23 mouse cellular contexts compared by ENCODE assay signal in the genomic region with DNA sequence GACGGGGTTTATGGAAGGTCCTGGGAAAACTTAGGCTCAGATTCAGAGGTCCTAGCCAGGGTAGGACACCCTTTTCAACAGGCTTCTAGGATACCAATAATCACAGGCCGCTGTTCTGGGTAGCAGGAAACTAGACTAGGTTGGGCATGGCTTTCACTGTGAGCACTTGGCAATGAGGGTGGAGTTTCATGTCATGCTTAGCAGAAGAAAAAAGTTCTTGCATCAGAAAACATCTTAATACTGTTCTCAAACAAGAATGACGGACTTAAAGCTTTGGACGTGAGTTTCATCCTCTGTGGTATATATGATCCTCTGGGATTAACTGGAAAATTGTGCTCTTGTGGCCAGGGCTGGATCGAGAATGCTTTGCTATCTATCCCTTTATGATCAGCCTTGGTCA. TPM values are rescaled to one million over a fixed set of nuclear protein-coding genes. Genes with fewer than 3 reads are reported as not detected.
DNase-seq lines count a peak whose midpoint lies in the region; ATAC-seq and TF ChIP-seq lines count a peak whose summit lies in the region.
"Had no signal": no experiment of that assay in that cellular context is flagged by ENCODE, and none has a peak within 500 bp of the region (broad histone marks: within the 10 kb centered on the region; RNA-seq: fewer than 3 reads in every experiment).

No protein-coding gene starts in this region.

- ATAC-seq in megakaryocyte, adult 5-6 weeks (ENCODE audit: poor library complexity, severe bottlenecking) = 0 out of 2 replicates have a peak, but pooled peaks have one; percentile 23
- ATAC-seq: forebrain, embryonic 13.5 days; hindbrain, embryonic 16.5 days; midbrain, embryonic 16.5 days had no signal

- intact Hi-C loops in gastrocnemius, adult 2 months (cut with DNase I) = no loop called here
- intact Hi-C loops in gastrocnemius, postnatal 14 days (cut with DNase I; ENCODE audit: low total_unique reads) = no loop called here

- H3K4me1 ChIP-seq in spleen, adult 2 months (ENCODE audit: control insufficient read depth, insufficient read depth, insufficient read length) = peaks cover 19% of the 10 kb centered on the region; the same call in 1 of the 2 replicates
- H3K4me1 ChIP-seq: forebrain, embryonic 13.5 days; hindbrain, embryonic 10.5 days; midbrain, embryonic 10.5 days had no signal

- no peak overlapping the region for H3K4me3 ChIP-seq in gastrocnemius, adult 2 months
- peak overlapping the region; percentile 38; the same call in 1 of the 2 replicates for H3K4me3 ChIP-seq in spleen, adult 2 months (ENCODE audit: extremely low read depth, insufficient read depth, insufficient read length)
- H3K4me3 ChIP-seq: forebrain, embryonic 13.5 days; hindbrain, embryonic 10.5 days; midbrain, embryonic 10.5 days; myocyte; neural tube, embryonic 13.5 days had no signal

- peak; percentile 30 for TF ChIP-seq POLR2A in spleen, adult 2 months (IDR thresholded peaks at IDR 0.05; ENCODE audit: low read depth, low read length)

- 39% methylated on average over 5 of the region's 5 CpGs for WGBS in spleen, adult 2 months

- peak overlapping the region; percentile 64; the same call in 1 of the 2 replicates for H3K27ac ChIP-seq in gastrocnemius, adult 2 months
- H3K27ac ChIP-seq in spleen, adult 2 months (ENCODE audit: insufficient read depth, low read length) = peak overlapping the region; percentile 96
- H3K27ac ChIP-seq: forebrain, embryonic 13.5 days; hindbrain, embryonic 10.5 days; kidney, postnatal 0 days; midbrain, embryonic 10.5 days; neural tube, embryonic 13.5 days had no signal

- H3K27me3 ChIP-seq in spleen, adult 2 months (ENCODE audit: control insufficient read depth, insufficient read depth, low read length) = no peaks in the 10 kb centered on the region
- H3K27me3 ChIP-seq: forebrain, embryonic 13.5 days; neural tube, embryonic 13.5 days had no signal

- DNase-seq in gastrocnemius, adult 2 months = no peak
- no peak for DNase-seq in gastrocnemius, postnatal 14 days
- peak in 1 of 2 experiments; percentile 57 for DNase-seq in spleen, adult 2 months (ENCODE audit: low read depth in 1 of 2, low spot score in 2 of 2)
- DNase-seq in spleen, adult 12 weeks (ENCODE audit: low spot score) = no peak
- DNase-seq in frontal cortex, postnatal 10 days (ENCODE audit: low spot score in 2 of 2) = no peak
- DNase-seq in cerebellum, adult 9-10 months = no peak
- no peak for DNase-seq in Muller cell, postnatal 12 days (ENCODE audit: inconsistent ontology term)
- DNase-seq: adrenal gland, adult 8-10 months; cerebellum, adult 2 months; cerebellum, postnatal 36 days; heart, postnatal 10 days; kidney, adult 2 months; lung, embryonic 14.5 days; thymus, postnatal 14 days had no signal

- no peak for TF ChIP-seq CTCF in gastrocnemius, adult 2 months (IDR thresholded peaks at IDR 0.05)
- no peak for TF ChIP-seq CTCF in spleen, adult 2 months (IDR thresholded peaks at IDR 0.05; ENCODE audit: extremely low read depth, insufficient read depth, insufficient read length, insufficient replicate concordance)

- peaks cover 13% of the 10 kb centered on the region for H3K36me3 ChIP-seq in spleen, adult 2 months (ENCODE audit: control insufficient read depth, insufficient read depth, low read length)

RNA-seq across cellular contexts. Expression of a gene that starts 7.8 kb away (rescaled TPM):
- total RNA-seq in gastrocnemius, adult 2 months (2021) = 10 to 100 TPM; 48.9 to 54.8 TPM
- total RNA-seq in gastrocnemius, postnatal 14 days (2021) = 10 to 100 TPM; 44.7 to 46.9 TPM
- 3.3 and 3.4 TPM in 2 replicates for polyA plus RNA-seq in spleen, adult 2 months (2012; rRNA removed)
- 122 and 151 TPM in 2 replicates for total RNA-seq in megakaryocyte, adult 5-6 weeks (2015)
- 75.9 and 80.9 TPM in 2 replicates for total RNA-seq in megakaryocyte, adult 5-6 weeks (2017)

RNA-seq across cellular contexts. Expression of a gene that starts 7.9 kb away (rescaled TPM):
- 1 to 10 TPM; 6.4 to 8.0 TPM for total RNA-seq in gastrocnemius, adult 2 months (2021)
- total RNA-seq in gastrocnemius, postnatal 14 days (2021) = 10 to 100 TPM; 10.2 to 13.2 TPM
- polyA plus RNA-seq in spleen, adult 2 months (2012; rRNA removed) = 57.9 and 90.7 TPM in 2 replicates
- total RNA-seq in megakaryocyte, adult 5-6 weeks (2015) = 189 and 218 TPM in 2 replicates
- 208 and 222 TPM in 2 replicates for total RNA-seq in megakaryocyte, adult 5-6 weeks (2017)

RNA-seq across cellular contexts. Expression of a gene that starts 58.6 kb away (rescaled TPM):
- total RNA-seq in gastrocnemius, adult 2 months (2021) = 100 to 1,000 TPM; 119 to 136 TPM
- total RNA-seq in gastrocnemius, postnatal 14 days (2021) = 10 to 100 TPM; 89.6 to 93.1 TPM
- 22.0 and 22.7 TPM in 2 replicates for polyA plus RNA-seq in spleen, adult 2 months (2012; rRNA removed)
- 161 and 163 TPM in 2 replicates for total RNA-seq in megakaryocyte, adult 5-6 weeks (2015)
- 203 and 210 TPM in 2 replicates for total RNA-seq in megakaryocyte, adult 5-6 weeks (2017)

Comparison
In these comparisons a context has a peak if more than half of its experiments do, and no peak if none do; other contexts are left out.
1. RNA of a gene that starts 7.9 kb away (total RNA-seq): 189 to 222 TPM in megakaryocyte, adult 5-6 weeks; 10.2 to 13.2 TPM in gastrocnemius, postnatal 14 days and 6.4 to 8.0 TPM in gastrocnemius, adult 2 months; every median in the first group is over 10 times any median in the second.